Mouse (Mus musculus) ES-Bruce4 (cell line): ENCODE data around the gene Obscn. TPM values are rescaled to one million over a fixed set of nuclear protein-coding genes. Genes with fewer than 3 reads are reported as not detected.

ENCODE experiments used
- H3K27ac ChIP-seq: 2 replicates; pipeline ENCODE4 v1.5.1; 2012; ENCODE audit warnings: low read length, inconsistent platforms; ENCODE audit not compliant: insufficient read depth
- H3K27me3 ChIP-seq: 2 replicates; pipeline ENCODE4 v1.6.1; 2012; ENCODE audit warnings: mild to moderate bottlenecking, low read length, inconsistent platforms; ENCODE audit not compliant: control insufficient read depth, poor library complexity, insufficient read depth, severe bottlenecking
- H3K36me3 ChIP-seq: 2 replicates; pipeline ENCODE4 v1.6.1; 2012; ENCODE audit warnings: inconsistent platforms, mild to moderate bottlenecking, low read length, moderate library complexity; ENCODE audit not compliant: control insufficient read depth, poor library complexity, insufficient read depth, severe bottlenecking
- H3K4me1 ChIP-seq: one replicate; pipeline ENCODE4 v1.8.1; 2011; ENCODE audit warnings: low read length; ENCODE audit not compliant: control insufficient read depth, insufficient read depth
- H3K4me3 ChIP-seq: 2 replicates; pipeline ENCODE4 v1.5.1; 2011; ENCODE audit warnings: low read depth, mild to moderate bottlenecking, low read length
- H3K9ac ChIP-seq: 2 replicates; pipeline ENCODE4 v1.6.1; 2012; ENCODE audit warnings: low read depth, mild to moderate bottlenecking, inconsistent platforms; ENCODE audit not compliant: poor library complexity, severe bottlenecking
- H3K9me3 ChIP-seq: replicated peaks from 2 replicates; pipeline ENCODE4 v1.6.1; 2012; ENCODE audit warnings: mild to moderate bottlenecking, low read length, inconsistent platforms; ENCODE audit not compliant: control insufficient read depth, poor library complexity, insufficient read depth, severe bottlenecking
- CTCF ChIP-seq: IDR thresholded peaks from one replicate; pipeline ENCODE4 v1.8.1; 2011; ENCODE audit warnings: low read depth, low read length
- EP300 ChIP-seq: IDR thresholded peaks from 2 replicates; pipeline ENCODE4 v1.6.1; 2011; ENCODE audit warnings: low read depth, low read length; ENCODE audit not compliant: insufficient read depth
- POLR2A ChIP-seq: IDR thresholded peaks from one replicate; pipeline ENCODE4 v1.8.1; 2011; ENCODE audit warnings: low read length; ENCODE audit not compliant: insufficient read depth
- polyA plus RNA-seq: library from polyadenylated mRNA; stranded (reverse); fragments of >200 nt; gene quantifications from 2 replicates; pipeline ENCODE4 v1.2.4, GENCODE M21; 2011; ENCODE audit warnings: low read depth; ENCODE audit not compliant: missing spikeins, insufficient read depth, insufficient read length

The Obscn gene
- polyA plus RNA-seq, 1 experiment: 1.3 TPM

DNA sequence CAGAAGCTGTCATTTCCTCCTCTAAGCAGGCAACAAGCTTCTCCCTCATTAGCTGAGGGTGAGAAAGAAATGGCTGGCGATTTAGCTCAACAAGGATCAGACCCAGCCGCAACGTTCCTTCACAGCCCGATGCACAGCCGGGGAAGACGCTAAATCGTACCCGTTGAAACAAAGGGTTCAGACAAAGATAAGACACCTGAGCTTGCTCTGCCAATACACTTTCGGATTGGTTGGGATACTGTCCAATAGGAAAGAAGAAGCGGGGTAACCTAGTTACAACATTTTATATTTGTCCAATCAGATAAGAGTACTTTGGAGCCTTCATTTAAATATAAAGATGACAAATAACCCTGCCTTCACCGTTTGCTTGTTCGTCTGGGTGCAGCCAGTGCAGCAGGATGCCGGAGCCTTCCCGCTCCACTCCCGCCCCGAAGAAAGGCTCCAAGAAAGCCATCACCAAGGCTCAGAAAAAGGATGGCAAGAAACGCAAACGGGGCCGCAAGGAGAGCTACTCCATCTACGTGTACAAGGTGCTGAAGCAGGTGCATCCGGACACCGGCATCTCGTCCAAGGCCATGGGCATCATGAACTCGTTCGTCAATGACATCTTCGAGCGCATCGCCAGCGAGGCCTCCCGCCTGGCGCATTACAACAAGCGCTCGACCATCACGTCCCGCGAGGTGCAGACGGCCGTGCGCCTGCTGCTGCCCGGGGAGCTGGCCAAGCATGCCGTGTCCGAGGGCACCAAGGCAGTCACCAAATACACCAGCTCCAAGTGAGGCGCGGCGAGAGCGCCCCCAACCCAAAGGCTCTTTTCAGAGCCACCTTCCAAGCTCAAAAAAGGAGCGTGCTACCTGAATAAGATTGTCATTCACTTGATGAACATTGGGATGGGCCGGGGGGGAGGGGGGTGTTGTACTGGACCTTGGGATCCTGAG lies 187.4 kb downstream of the Obscn start, which contains the start of gene Hist3h2ba:
Gene Hist3h2ba (plus strand): TSS at position 379 of the 938 bp plus-strand sequence.
- H3K9ac ChIP-seq: peak within 1 kb of the TSS; percentile 73
- TF ChIP-seq POLR2A: peak; percentile 87
- TF ChIP-seq EP300: no peak
- TF ChIP-seq CTCF: no peak
- peak within 1 kb of the TSS; percentile 48 for H3K27ac ChIP-seq
- H3K4me3 ChIP-seq: peak within 1 kb of the TSS; percentile 66
- H3K4me1 ChIP-seq: no peaks in the 10 kb centered on the region
- H3K9me3 ChIP-seq: no peaks in the 10 kb centered on the region
- no peaks in the 10 kb centered on the region for H3K36me3 ChIP-seq
- H3K27me3 ChIP-seq: no peaks in the 10 kb centered on the region; the same call in none of the 2 replicates

DNA sequence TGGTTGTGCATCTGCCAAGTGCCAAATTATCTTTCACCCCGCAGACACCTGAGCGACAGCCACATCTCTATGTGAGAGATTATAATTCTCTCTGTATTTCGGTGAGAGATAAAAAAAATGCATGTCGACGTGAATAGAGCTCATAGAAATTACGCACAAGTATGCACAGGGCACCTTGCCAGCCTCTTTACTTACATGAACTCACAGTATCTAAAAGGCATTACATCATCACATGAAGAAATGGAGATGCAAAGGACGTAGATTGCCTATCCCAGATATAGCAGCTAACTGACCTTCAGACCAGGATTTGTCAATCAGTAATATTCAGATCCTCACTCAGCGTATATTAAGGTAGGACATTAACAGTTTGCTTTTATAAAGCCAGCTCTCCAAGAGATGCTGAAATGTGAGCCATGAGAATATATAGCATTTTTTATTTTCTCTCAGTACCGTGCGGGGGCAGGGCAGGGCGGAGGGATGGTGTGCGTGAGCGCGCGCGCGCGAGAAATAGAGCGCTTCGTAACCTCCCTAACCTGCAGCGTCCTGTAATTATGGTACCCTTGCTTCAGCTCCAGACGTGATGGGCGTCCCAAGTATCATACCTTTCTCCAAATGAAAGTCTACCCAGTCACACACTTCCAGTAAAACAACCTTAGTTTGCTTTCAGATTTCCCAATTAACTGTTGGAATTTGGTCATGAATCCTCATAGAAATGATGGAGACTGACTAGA lies 188.2 kb downstream of the Obscn start:
- H3K27ac ChIP-seq: peak overlapping the region; percentile 34; the same call in 1 of the 2 replicates
- no peaks in the 10 kb centered on the region for H3K4me1 ChIP-seq
- no peaks in the 10 kb centered on the region for H3K9me3 ChIP-seq
- 0 out of 2 replicates have a peak overlapping the region, but pooled peaks have one; percentile 10 for H3K9ac ChIP-seq
- TF ChIP-seq CTCF (no peak), POLR2A (no peak), EP300 (no peak)
- H3K27me3 ChIP-seq: no peaks in the 10 kb centered on the region; the same call in none of the 2 replicates
- H3K36me3 ChIP-seq: no peaks in the 10 kb centered on the region
- peak overlapping the region; percentile 32 for H3K4me3 ChIP-seq

DNA sequence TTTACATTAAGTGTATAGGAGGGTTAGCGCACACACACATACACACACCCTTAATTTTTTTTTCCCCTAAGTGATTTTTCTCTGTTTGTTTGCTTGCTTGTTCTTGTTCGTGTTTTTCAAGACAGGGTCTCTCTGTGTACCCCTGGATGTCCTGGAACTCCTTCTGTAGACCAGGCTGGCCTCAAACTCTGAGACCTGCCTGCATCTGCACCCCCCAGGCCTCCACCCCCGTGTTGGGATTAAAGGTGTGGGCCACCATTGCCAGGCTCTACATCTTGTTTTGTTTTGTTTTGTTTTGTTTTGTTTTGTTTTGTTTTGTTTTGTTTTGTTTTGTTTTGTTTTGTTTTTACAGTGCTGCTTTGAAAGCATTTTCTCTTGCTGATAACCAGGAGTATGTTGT lies 188.9 kb downstream of the Obscn start:
- Histone ChIP-seq H3K9ac (0 out of 2 replicates have a peak overlapping the region, but pooled peaks have one; percentile 10), H3K4me3 (no peak overlapping the region), H3K36me3 (no peaks in the 10 kb centered on the region), H3K27me3 (no peaks in the 10 kb centered on the region; the same call in none of the 2 replicates), H3K27ac (no peak overlapping the region), H3K4me1 (no peaks in the 10 kb centered on the region), H3K9me3 (no peaks in the 10 kb centered on the region)
- TF ChIP-seq POLR2A (no peak), CTCF (no peak), EP300 (no peak)

Other genes with a start within 250 kb of the Obscn start
- gene Zfp39, start 232.2 kb downstream of the Obscn start, polyA plus RNA-seq: 5.1 and 6.1 TPM in 2 replicates
- gene Btnl10, start 218.5 kb downstream of the Obscn start, polyA plus RNA-seq: not detected in 2 replicates
- 104 and 105 TPM in 2 replicates for gene Rnf187, start 197.5 kb downstream of the Obscn start, polyA plus RNA-seq
- 7.7 and 8.0 TPM in 2 replicates for gene Hist3h2ba, start 187.5 kb downstream of the Obscn start, polyA plus RNA-seq
- 2.9 and 3.7 TPM in 2 replicates for gene Hist3h2a, start 181.7 kb downstream of the Obscn start, polyA plus RNA-seq
- not detected in 2 replicates for gene Trim17, start 181.7 kb downstream of the Obscn start, polyA plus RNA-seq
- 22.5 and 25.6 TPM in 2 replicates for gene Trim11, start 158.3 kb downstream of the Obscn start, polyA plus RNA-seq
- 3.0 and 4.0 TPM in 2 replicates for gene Iba57, start 27.3 kb upstream of the Obscn start, polyA plus RNA-seq
- gene Gjc2, start 46.8 kb upstream of the Obscn start, polyA plus RNA-seq: not detected in 2 replicates
- 54.0 and 54.9 TPM in 2 replicates for gene Guk1, start 55.8 kb upstream of the Obscn start, polyA plus RNA-seq
- gene Mrpl55, start 66.1 kb upstream of the Obscn start, polyA plus RNA-seq: 41.7 and 48.2 TPM in 2 replicates
- 14.3 and 15.3 TPM in 2 replicates for gene 2310033P09Rik, start 71.9 kb upstream of the Obscn start, polyA plus RNA-seq
- 375 and 376 TPM in 2 replicates for gene Arf1, start 91.9 kb upstream of the Obscn start, polyA plus RNA-seq
- 0.36 and 0.64 TPM in 2 replicates for gene Wnt3a, start 154.3 kb upstream of the Obscn start, polyA plus RNA-seq
- gene Wnt9a, start 170.5 kb upstream of the Obscn start, polyA plus RNA-seq: 6.5 and 6.8 TPM in 2 replicates
- 0.48 TPM in 1 of 2 replicates, not detected in the other for gene Prss38, start 239.3 kb upstream of the Obscn start, polyA plus RNA-seq